Mouse (Mus musculus): ENCODE data around the gene Sgsm3. TPM values are rescaled to one million over a fixed set of nuclear protein-coding genes. Genes with fewer than 3 reads are reported as not detected.

Sgsm3 gene
- polyA plus RNA-seq, 1 experiment from 2014 or later, result 38.8 TPM

DNA sequence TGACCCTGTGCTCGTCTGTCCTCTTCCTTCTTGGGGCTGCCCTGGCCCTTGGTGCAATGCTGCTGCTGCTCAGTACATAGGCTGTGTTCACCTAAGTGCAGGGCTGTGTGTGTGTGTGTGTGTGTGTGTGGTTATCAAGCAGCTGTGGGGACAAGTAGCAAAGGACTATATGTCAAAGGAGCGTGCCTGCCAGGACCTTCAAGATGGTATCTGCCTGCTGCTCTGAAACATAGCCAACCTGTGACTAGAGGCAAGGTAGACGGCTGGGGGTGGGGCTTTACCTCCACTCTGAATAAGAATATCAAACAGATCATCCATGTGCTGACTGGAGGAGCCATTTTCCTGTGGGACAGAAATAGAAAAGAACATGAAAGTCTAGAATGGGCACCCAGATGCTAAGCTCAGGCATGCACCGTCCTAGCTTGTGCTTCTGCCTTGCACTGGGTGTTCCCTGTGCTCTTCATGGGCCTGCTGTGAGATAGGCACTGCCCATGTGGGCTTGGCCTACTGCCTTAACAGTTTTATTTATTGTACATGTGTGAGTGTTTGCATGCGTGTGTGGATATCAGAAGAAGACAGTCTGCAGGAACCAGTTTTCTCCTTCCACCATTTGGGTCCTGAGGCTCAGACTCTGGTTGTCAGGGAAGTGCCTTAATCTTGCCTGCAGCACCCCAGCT, 37.6 kb downstream of the Sgsm3 start:
- Histone ChIP-seq H3K36me3 (peaks cover 100% of the 10 kb centered on the region), H3K9me3 (replicated peaks) (no peaks in the 10 kb centered on the region), H3K27me3 (ENCODE audit: low read depth, poor library complexity, severe bottlenecking) (no peaks in the 10 kb centered on the region), H3K4me3 (no peak overlapping the region), H3K27ac (replicated peaks) (no peak overlapping the region), H3K4me1 (no peaks in the 10 kb centered on the region)
- no peak for DNase-seq (ENCODE audit: low spot score)
- WGBS, result 93% methylated on average over 5 of the region's 5 CpGs

DNA sequence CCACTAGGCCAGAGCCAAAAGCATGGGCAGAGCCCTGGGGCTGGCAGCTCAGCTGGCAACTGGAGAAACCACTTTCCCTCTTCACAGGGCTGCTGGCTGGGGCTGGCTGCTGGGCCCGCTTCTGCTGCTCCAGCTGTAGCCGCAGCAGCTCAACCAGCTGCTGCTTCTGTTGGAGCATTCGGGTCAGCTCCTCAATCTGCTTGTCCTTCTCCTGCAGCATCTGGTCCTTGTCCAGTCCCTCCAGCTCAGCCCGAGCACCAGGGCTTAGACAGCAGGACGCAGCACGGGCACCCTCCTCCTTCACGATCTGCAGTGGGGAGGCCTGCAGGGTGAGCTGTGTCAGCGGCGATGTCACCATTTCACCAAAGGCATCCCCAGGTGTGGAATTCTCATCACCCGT, 38.9 kb downstream of the Sgsm3 start:
- H3K36me3 ChIP-seq, result peaks cover 100% of the 10 kb centered on the region
- WGBS, result 93% methylated on average over 10 of the region's 10 CpGs
- H3K4me1 ChIP-seq, result no peaks in the 10 kb centered on the region
- DNase-seq (ENCODE audit: low spot score), result no peak
- H3K9me3 ChIP-seq (replicated peaks), result no peaks in the 10 kb centered on the region
- H3K4me3 ChIP-seq, result no peak overlapping the region
- H3K27ac ChIP-seq (replicated peaks), result no peak overlapping the region
- H3K27me3 ChIP-seq (ENCODE audit: low read depth, poor library complexity, severe bottlenecking), result no peaks in the 10 kb centered on the region

DNA sequence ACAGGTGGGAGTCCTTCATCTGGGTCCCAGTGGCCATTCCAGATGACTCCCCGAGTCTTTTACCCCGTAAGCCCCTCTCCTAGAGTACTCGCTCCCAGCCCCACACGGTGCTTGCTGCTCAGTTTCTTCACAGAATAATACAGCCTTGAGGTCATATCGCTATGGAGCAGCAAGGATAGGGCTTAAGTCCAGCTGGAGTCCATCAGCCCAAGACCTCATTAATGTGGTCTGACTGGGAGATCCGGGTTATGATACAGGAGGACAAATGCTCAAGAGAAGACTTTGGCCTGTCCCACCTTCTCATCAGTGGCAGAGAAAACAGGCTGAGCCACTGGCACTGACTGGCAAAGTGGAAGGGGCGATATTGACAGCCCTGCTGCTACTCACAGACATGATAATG, 39.7 kb downstream of the Sgsm3 start:
- DNase-seq (ENCODE audit: low spot score), result no peak
- Histone ChIP-seq H3K4me1 (no peaks in the 10 kb centered on the region), H3K9me3 (replicated peaks) (no peaks in the 10 kb centered on the region), H3K4me3 (no peak overlapping the region), H3K27me3 (ENCODE audit: low read depth, poor library complexity, severe bottlenecking) (no peaks in the 10 kb centered on the region), H3K27ac (replicated peaks) (no peak overlapping the region), H3K36me3 (peaks cover 100% of the 10 kb centered on the region)
- 92% methylated on average over 7 of the region's 7 CpGs for WGBS

DNA sequence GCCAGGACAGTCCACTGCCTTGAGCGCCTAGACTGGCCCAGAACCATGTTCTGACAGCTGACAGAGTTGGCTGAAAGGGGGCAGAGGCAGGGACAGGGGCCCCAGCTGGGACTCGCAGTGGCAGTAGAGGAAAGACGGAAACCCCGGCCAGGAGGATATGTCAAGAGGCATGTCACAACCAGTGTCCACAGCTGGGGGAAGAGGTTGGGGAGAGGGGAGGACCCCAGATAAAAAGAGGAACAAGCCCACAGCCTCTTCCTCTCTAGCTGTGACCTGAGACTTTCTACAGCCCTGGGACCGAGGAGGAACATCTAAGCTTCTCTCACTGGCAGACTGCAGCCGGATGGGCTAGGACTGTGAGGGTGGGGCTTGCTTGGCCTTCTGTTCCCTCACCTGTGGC, 43.8 kb downstream of the Sgsm3 start:
- peaks cover 75% of the 10 kb centered on the region for H3K36me3 ChIP-seq
- no peaks in the 10 kb centered on the region for H3K27me3 ChIP-seq (ENCODE audit: low read depth, poor library complexity, severe bottlenecking)
- H3K4me1 ChIP-seq, result peaks cover 4% of the 10 kb centered on the region; the same call in 1 of the 2 replicates
- no peak overlapping the region for H3K4me3 ChIP-seq
- H3K9me3 ChIP-seq (replicated peaks), result no peaks in the 10 kb centered on the region
- no peak for DNase-seq (ENCODE audit: low spot score)
- WGBS, result 91% methylated on average over 6 of the region's 6 CpGs
- H3K27ac ChIP-seq (replicated peaks), result no peak overlapping the region

DNA sequence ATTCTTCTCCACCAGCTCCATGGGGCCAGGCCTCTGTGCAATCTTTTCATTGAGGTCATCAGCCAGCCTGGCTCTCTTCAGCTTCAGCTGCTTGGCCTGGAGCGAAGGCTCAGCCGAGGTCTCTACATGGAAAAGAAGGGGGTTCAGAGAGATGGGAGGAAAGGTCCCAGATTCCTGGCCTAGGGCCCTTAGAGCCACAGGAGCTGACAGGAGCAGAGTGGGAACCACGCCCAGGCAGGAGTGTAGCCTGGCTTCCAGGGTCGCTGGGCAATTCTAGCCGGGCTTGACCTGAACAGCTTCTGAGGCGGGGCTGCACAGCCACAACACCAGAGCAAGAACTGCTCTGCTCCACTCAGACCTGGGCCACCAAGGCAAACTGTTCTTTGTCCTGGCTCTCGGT, 44.9 kb downstream of the Sgsm3 start:
- peaks cover 11% of the 10 kb centered on the region for H3K4me1 ChIP-seq
- peaks cover 65% of the 10 kb centered on the region for H3K36me3 ChIP-seq
- WGBS, result 91% methylated on average over 7 of the region's 7 CpGs
- DNase-seq (ENCODE audit: low spot score), result no peak
- no peak overlapping the region for H3K27ac ChIP-seq (replicated peaks)
- no peaks in the 10 kb centered on the region for H3K9me3 ChIP-seq (replicated peaks)
- H3K4me3 ChIP-seq, result no peak overlapping the region
- no peaks in the 10 kb centered on the region for H3K27me3 ChIP-seq (ENCODE audit: low read depth, poor library complexity, severe bottlenecking)

DNA sequence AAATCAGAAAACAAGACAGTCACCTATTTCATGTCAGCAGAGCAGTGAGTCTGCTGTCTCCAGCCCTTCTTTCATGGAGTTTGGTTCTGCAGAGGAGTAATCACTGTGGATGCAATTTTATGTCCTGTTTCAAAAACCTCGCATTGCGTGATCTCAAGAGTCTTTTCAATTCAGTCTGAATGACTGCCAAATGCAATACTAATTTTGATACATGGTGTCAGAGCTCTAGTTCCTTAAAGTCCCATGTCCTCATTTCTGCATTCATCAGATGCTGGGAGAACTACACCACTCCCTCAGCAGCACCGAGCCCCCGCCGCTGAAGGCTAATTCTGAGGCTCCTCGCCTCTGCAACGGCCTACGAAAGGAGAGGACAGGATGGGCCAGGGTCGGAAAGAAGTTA, 46.3 kb downstream of the Sgsm3 start:
- no peak overlapping the region for H3K27ac ChIP-seq (replicated peaks)
- WGBS, result 96% methylated on average over 9 of the region's 9 CpGs
- no peaks in the 10 kb centered on the region for H3K27me3 ChIP-seq (ENCODE audit: low read depth, poor library complexity, severe bottlenecking)
- H3K4me1 ChIP-seq, result peaks cover 16% of the 10 kb centered on the region
- H3K4me3 ChIP-seq, result no peak overlapping the region
- H3K36me3 ChIP-seq, result peaks cover 51% of the 10 kb centered on the region
- no peaks in the 10 kb centered on the region for H3K9me3 ChIP-seq (replicated peaks)
- no peak for DNase-seq (ENCODE audit: low spot score)

DNA sequence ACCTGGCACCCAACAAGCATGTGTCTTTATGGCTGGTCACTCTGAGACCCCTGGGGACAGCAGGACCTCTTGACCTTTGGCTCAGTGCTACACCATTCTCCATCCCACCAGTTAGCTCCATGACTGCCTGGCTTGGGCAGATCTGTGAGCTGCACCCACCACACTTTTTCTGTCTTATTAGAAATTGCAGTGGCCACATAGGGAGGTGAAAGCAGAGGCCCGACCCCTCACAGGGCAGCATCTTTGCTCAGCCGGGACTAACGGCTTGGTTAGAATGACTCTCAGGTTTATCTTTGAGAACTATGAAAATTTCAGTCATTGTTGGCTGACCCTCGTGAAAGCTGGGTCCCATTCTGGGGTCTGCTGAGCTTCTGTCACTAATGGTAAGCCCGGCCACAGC, 49.3 kb downstream of the Sgsm3 start:
- 88% methylated on average over 5 of the region's 5 CpGs for WGBS
- H3K4me1 ChIP-seq, result peaks cover 26% of the 10 kb centered on the region
- no peaks in the 10 kb centered on the region for H3K9me3 ChIP-seq (replicated peaks)
- peaks cover 20% of the 10 kb centered on the region for H3K36me3 ChIP-seq
- no peak overlapping the region for H3K4me3 ChIP-seq
- H3K27me3 ChIP-seq (ENCODE audit: low read depth, poor library complexity, severe bottlenecking), result no peaks in the 10 kb centered on the region
- H3K27ac ChIP-seq (replicated peaks), result no peak overlapping the region
- DNase-seq (ENCODE audit: low spot score), result no peak

DNA sequence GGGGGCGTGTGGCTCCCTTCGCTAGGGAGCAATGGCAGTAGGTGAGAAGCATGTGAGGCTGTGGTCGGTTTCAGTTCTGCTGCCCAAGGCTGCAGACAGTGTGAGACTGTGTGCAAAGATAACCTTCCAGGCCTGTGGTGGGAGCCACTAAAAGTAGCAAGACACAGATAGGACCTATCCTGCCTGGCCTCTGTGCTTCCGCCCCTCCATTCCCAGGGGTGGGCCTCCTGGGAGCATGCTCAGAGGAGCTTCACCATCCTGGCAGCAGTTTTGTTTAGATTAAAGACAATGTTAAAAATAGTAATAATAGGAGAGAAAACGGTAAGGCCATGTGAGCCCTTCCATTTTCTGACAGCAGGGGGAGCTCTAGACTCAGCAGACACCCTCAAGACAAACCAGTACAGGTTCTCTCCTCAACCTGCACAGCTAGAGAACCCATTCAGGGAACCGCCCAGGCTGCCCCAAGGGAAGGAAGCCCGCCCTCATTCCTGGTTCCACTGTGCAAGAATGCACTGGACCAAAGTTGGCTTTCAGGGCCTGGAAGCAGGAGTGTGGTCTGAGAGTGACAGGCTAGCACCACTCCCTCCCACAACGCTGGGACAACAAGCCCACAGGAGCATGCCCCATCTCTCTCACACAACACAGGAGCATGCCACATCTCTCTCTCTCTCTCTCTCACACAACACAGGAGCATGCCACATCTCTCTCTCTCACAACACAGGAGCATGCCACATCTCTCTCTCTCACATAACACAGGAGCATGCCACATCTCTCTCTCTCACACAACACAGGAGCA, 50.0 kb downstream of the Sgsm3 start:
- 42% methylated on average over 8 of the region's 8 CpGs for WGBS
- Histone ChIP-seq H3K9me3 (replicated peaks) (no peaks in the 10 kb centered on the region), H3K4me3 (no peak overlapping the region), H3K27ac (replicated peaks) (0 out of 2 replicates have a peak overlapping the region, but pooled peaks have one; percentile 6), H3K27me3 (ENCODE audit: low read depth, poor library complexity, severe bottlenecking) (no peaks in the 10 kb centered on the region), H3K36me3 (peaks cover 13% of the 10 kb centered on the region; the same call in 1 of the 2 replicates), H3K4me1 (peaks cover 26% of the 10 kb centered on the region)
- peak; percentile 61 for DNase-seq (ENCODE audit: low spot score)

DNA sequence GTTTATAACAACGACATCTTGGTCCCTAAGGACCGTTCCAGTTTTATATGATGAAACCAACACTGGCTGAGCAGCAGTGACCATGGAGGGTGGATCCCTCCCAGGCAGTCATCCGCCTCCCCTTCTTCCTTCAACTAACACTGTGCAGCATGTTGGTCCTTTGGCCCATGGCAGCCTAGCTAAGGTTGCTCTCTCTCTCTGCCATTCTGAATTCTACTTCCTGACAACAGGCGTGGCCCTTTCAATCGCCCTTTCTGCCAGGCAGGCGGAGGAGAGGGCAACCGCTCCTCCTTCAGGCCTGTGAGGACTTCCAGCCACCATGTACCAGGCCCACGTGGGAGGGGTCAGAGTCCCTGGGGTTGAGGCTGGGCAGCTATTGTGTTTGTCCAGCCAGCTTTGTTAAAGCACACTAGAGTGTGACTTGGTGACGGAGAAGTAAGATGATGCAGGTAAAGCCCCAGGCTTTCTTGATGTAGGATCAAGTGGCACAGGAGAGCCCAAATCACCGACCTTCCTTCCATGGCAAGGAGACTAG, 53.4 kb downstream of the Sgsm3 start:
- Histone ChIP-seq H3K36me3 (no peaks in the 10 kb centered on the region), H3K27me3 (ENCODE audit: low read depth, poor library complexity, severe bottlenecking) (no peaks in the 10 kb centered on the region), H3K4me1 (peaks cover 51% of the 10 kb centered on the region), H3K9me3 (replicated peaks) (no peaks in the 10 kb centered on the region), H3K4me3 (no peak overlapping the region), H3K27ac (replicated peaks) (0 out of 2 replicates have a peak overlapping the region, but pooled peaks have one; percentile 38)
- WGBS, result 62% methylated on average over 10 of the region's 10 CpGs
- no peak for DNase-seq (ENCODE audit: low spot score)

DNA sequence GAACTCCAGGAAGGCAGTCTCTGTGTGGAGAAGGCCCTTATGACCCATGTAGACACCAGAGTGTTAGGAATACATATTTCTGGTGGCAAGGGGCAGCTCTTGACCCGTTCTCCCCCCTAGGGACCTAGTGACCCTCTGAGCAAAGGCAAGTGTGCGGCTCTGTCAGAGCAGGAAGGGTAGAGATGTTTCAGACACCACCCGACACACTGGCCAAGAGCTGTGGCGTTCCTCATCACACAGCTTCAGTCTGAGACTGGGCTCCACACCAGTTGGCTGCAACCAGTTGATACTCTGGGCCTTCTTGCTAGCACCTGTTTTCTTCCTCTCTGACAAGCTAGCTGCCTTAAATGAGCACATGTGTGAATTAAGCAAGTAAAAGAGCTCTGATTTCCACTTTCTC, 54.0 kb downstream of the Sgsm3 start:
- Histone ChIP-seq H3K4me1 (peaks cover 46% of the 10 kb centered on the region), H3K27me3 (ENCODE audit: low read depth, poor library complexity, severe bottlenecking) (no peaks in the 10 kb centered on the region), H3K36me3 (no peaks in the 10 kb centered on the region), H3K27ac (replicated peaks) (no peak overlapping the region), H3K9me3 (replicated peaks) (no peaks in the 10 kb centered on the region), H3K4me3 (no peak overlapping the region)
- WGBS, result 84% methylated on average over 4 of the region's 4 CpGs
- no peak for DNase-seq (ENCODE audit: low spot score)

DNA sequence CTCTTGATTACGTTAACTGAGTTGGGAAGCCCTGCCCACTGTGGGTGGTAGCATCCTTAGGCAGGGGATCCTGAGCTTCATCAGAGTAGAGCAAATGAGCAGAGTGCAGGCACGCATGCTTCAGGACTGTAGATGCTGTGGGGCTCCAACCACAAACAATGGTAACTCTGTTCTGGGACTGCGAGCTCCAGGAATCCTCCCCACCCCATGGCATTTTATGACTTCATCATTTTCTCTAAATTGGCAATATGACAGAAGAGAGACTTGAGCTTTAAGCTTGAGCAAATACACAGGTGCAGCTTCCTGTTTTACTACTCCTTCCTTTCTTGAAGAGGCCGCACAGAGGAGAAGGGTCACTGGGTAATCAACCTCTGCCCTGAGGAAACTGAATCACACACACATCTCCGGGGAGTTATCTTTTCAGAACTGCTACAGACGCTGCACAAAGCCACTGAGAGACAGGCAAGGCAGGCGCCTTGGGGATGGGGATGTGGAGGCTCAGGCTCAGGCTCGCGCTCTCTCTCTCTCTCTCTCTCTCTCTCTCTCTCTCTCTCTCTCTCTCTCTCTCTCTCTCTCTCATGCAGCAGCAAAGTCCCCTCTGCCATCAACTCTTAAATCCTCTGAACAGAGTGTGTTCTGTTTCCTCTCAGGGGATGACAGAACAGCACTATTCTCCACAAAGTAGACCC, 55.5 kb downstream of the Sgsm3 start:
- H3K9me3 ChIP-seq (replicated peaks), result no peaks in the 10 kb centered on the region
- H3K27me3 ChIP-seq (ENCODE audit: low read depth, poor library complexity, severe bottlenecking), result no peaks in the 10 kb centered on the region
- peaks cover 36% of the 10 kb centered on the region for H3K4me1 ChIP-seq
- no peak overlapping the region; the same call in 1 of the 2 replicates for H3K27ac ChIP-seq (replicated peaks)
- DNase-seq (ENCODE audit: low spot score), result no peak
- no peaks in the 10 kb centered on the region for H3K36me3 ChIP-seq
- WGBS, result 66% methylated on average over 9 of the region's 9 CpGs
- H3K4me3 ChIP-seq, result no peak overlapping the region

DNA sequence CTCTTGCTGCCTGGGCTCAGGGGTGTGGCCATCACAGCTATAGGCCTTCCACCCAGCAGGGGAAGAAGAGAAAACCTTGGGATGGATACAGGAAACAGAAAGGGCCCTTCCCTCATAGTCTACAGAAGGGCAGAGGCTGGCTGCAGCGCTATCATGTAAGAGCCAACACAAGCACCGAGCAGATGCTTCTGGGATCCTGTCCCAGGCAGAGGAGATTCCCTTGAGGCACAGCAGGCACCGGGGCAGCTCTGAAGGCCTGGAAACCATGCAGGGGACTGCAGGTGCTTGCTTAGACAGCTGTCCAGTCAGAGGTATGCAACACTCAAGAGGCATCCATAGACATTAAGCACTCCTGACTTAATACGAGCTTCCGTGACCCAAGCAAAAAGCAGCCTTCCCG, 56.6 kb downstream of the Sgsm3 start:
- Histone ChIP-seq H3K27me3 (ENCODE audit: low read depth, poor library complexity, severe bottlenecking) (no peaks in the 10 kb centered on the region), H3K27ac (replicated peaks) (no peak overlapping the region), H3K4me1 (peaks cover 36% of the 10 kb centered on the region), H3K36me3 (no peaks in the 10 kb centered on the region), H3K9me3 (replicated peaks) (no peaks in the 10 kb centered on the region), H3K4me3 (no peak overlapping the region)
- no peak for DNase-seq (ENCODE audit: low spot score)
- 86% methylated on average over 6 of the region's 6 CpGs for WGBS

Measured in midbrain, embryonic 10.5 days (tissue).